Mouse (Mus musculus) kidney, postnatal 36 days (tissue): ENCODE measurements around the gene Arhgap6.

Experiments used
- DNase-seq, 2 experiments: peaks; one replicate each; pipeline ENCODE4 v3.0.0; 2021 to 2022; ENCODE audit warnings: mixed read lengths in 2 of 2

Gene Arhgap6

GRCm38 (mm10) chrX:169007066-169007465 is 212.2 kb downstream of the Arhgap6 start:
- DNase-seq = no peak

- DNase-seq = no peak
These were observed 217.8 kb downstream of the Arhgap6 start for GRCm38 (mm10) chrX:169012701-169013100.

- DNase-seq = no peak
These were observed 239.5 kb downstream of the Arhgap6 start for GRCm38 (mm10) chrX:169034390-169034789.

- DNase-seq = peak; percentile 82 to 85
These were observed 241.8 kb downstream of the Arhgap6 start for GRCm38 (mm10) chrX:169036403-169037296.

- peak in 1 of 2 experiments; percentile 5 for DNase-seq
These were observed 242.5 kb downstream of the Arhgap6 start for GRCm38 (mm10) chrX:169037401-169037800.

DNA sequence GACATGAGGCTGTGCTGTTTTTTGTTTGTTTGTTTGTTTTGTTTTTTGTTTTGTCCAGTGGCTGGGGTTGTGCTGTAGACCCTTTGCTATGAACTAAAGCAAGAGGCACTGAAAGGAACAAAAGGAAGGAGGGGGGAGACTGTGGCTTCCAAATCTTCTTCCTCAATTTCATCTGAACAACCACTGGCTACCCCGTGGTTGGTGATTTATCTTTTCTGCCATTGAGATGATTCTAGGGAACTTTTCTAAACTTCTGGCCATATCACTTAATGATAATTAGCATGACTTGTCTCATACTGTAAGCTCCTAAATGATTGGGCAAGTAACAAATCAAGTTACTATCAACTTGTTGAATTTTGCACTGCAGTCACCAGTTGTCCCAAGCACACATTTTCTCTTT is 249.0 kb downstream of the Arhgap6 start:
- DNase-seq = no peak

DNA sequence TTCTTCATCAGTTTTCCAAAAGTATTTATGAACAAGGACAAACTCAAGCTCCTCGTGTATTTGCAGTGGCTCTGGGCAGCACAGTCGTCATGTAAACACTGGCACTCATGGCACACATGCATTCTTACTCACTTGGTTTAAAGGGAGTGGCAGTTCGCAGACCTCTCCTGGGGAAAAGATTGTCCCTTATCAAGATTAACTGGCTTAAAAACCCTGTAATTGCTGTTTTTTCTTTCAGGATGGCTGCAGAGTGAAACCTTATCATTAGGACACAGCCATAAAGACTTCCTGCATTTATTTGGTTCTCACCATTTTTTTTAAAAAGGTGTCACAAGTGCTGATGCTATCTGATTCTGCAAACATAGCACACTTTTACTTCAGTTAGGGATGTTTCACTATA is 252.7 kb downstream of the Arhgap6 start:
- DNase-seq = no peak

DNA sequence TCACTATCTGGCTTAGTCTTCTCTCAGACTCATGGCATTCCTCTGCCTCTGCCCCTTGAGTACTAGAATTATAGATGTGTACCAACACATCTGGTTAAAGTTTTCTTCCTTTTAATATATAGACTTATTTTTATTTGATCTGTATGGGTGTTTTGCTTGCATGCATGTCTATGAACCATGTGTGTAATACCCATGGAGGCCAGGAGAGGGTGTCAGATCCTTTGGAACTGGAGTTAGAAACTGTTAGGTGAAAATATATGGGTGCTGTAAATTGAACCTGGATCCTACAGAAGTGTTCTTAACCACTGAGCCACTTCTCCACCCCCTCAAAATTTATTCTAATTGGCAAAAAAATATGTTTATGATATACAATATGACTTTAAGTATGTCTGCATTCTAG is 254.7 kb downstream of the Arhgap6 start:
- DNase-seq = peak in 1 of 2 experiments; percentile 2

- peak; percentile 7 to 9 for DNase-seq
These were observed 259.1 kb downstream of the Arhgap6 start for GRCm38 (mm10) chrX:169053907-169054476.

DNA sequence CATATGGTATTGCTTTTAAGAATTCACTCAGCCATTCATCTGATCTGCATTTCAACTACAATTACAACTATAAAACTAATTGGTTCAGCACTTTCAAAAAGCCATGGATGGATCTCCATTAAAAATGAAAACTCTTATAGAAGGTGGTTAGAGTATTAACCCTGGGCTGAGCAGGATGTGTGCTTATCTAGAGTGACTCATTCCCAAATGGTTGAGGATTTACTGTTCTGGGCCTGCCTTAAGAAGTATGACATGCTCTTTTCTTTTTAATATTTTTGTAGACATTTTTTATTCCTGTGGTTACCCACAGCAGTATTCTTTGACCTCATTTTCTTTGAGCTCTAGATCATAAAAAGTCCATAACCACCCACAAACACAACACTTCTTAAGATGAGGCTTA is 267.7 kb downstream of the Arhgap6 start:
- no peak for DNase-seq

GRCm38 (mm10) chrX:169065298-169065697 is 270.4 kb downstream of the Arhgap6 start:
- DNase-seq = no peak

GRCm38 (mm10) chrX:169065922-169066321 is 271.0 kb downstream of the Arhgap6 start:
- no peak for DNase-seq

- no peak for DNase-seq
These were observed 280.1 kb downstream of the Arhgap6 start for GRCm38 (mm10) chrX:169075020-169075419.

DNA sequence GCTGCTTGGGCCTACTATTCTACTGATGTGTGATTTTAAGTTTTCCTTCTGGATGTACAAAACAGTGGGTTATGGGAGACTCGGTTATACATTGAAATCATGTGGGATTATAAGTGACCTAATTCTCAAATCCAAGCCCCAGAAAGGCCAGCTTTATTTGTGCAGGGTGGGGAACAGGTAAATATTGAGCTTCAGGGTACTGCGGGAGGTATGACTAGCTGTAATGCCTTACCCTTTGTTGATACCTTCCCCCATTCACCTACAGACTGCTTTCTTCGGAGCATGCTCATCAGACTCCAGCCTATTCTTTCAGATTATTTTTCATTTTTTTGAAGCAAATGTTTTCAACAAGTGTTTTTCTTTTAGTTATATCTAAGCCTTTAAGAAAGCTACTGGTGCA is 286.7 kb downstream of the Arhgap6 start:
- DNase-seq = no peak

DNA sequence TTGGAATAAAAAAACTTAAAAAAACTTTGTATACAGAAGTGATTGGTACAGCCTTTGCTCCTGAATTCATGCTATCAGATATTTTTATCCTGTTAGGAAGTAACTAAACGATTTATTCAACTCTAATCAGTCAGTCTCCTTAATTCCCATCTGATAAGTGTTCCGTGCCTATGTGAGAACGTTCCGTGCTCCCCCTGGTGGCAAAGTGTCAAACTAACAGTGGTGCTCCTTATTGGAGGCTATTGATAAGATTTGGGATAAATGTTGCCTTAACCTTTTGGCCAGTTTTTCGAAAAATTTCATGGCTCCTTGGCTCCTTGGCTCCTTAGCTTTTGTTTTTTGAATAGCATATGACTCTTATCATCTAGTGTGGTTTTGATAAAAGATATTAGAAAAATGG is 291.0 kb downstream of the Arhgap6 start:
- DNase-seq = peak; percentile 57 to 85

DNA sequence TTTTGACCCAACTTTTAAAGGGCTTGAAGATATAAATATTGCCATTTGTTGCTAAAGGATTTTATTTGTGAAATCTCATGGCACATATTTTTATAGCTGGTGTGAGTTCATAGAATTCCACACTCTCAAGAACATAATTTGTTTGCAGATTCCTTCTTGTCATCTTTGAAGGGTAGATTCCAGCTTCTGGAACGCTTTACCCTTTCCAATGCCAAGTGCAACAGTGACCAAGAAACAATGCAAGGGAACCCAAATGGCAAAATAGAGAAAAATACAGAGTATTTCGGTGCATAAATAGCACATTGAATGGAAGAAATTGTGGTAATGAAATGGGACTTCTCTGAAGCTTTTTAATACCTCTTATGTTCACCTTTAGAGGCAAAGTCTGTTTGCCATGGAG is 294.3 kb downstream of the Arhgap6 start:
- no peak for DNase-seq

DNA sequence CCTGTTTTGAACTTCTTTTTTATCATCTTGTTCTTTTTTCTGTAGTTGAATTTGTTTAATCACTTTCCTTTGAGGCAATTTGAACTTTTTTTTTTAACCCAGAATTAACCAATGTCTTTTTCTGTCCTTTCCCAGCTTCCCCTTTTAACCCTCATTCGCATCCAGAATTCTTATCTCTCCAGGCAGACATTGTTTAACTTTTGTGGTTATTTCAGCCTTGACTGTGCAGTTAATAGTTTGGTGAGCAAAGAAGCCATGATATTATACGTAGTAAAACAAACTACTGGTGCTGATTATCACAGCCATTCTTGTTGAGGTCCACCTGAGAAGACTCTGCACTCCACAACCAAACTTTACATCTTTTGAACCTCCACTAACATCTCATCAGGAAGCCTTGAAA is 299.7 kb downstream of the Arhgap6 start:
- DNase-seq = no peak

GRCm38 (mm10) chrX:169095584-169095983 is 300.7 kb downstream of the Arhgap6 start:
- DNase-seq = no peak

DNA sequence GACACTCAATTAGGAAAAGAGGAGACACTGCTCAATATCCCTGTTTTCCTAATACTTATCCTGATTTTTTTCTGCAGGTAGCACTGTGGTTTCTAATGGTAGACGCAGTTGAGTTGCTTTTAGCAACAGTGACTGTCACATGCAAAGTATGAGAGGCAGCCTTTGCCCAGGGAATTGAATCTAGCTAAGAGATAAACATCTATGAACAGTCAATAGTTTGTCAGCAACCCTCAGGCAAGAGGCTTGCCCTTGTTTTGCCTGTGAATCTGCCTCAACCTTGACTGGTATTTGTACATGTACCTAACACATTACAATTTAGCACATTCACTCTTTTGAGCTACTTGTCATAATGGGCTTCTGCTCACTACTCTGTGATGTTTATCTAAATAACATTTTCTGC is 307.8 kb downstream of the Arhgap6 start:
- DNase-seq = no peak

DNA sequence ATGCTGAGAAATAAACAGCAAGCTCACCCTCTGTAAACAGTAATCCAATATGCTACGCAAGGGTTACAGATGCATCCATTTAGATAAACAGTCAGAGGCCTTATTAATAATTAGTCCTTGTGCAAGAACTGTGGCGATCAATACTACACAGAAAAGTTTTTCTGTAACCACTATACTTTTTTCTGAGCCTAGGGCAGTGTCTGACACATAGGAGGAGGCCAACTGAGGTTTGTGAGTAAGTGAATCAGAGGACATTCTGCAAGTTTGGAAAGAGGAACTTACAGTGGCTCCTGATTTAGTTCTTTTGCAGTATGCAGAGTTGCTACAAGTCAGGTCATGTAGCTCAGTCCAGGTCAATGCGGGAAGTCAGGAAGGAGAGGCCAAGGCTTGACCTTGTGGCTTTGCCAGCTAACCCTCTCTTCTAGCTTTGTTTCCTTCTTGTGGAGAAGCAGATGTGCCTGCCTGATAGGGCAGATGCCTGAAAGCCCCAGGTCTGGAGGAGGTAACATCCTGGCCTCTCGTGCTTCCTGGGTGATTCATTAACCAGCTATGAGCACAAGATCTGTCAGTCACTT is 311.2 kb downstream of the Arhgap6 start:
- peak; percentile 43 to 65 for DNase-seq

DNA sequence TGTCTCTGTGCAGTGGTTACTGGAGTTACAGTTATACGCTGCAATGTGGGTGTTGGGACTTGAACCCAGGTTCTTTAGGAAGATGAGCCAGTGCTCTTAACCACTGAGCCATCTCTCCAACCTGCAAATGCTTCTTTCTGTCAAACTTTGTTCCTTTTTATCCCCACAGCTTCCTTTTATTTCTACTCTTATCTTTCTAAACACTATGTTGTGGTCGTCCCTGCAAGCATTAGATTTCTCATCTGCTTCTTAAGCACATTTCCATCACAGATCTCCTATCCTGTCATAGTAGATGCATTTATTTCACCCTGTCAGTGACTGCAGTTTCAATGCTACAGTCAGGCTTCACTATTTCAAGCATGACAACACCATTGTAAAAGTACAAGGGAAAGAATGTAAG is 312.5 kb downstream of the Arhgap6 start:
- DNase-seq = no peak

GRCm38 (mm10) chrX:169110031-169110430 is 315.1 kb downstream of the Arhgap6 start:
- no peak for DNase-seq

GRCm38 (mm10) chrX:169112662-169113061 is 317.8 kb downstream of the Arhgap6 start:
- peak; percentile 39 to 60 for DNase-seq
